Mouse (Mus musculus) lung, postnatal 0 days (tissue): ENCODE results near the gene Set.

Experiments used
- CTCF ChIP-seq: IDR thresholded peaks from 2 replicates; pipeline ENCODE4 v1.5.1; 2016; ENCODE audit warnings: antibody characterized with exemption, mild to moderate bottlenecking
- EP300 ChIP-seq: IDR thresholded peaks from 2 replicates; pipeline ENCODE4 v1.6.1; 2016; ENCODE audit warnings: antibody characterized with exemption, mild to moderate bottlenecking, control low read depth

- TF ChIP-seq CTCF = no peak
- no peak for TF ChIP-seq EP300
These were observed 10.1 kb downstream of the Set start for GRCm38 (mm10) chr2:30067031-30067888.
